Mouse (Mus musculus) activated CD4-positive, CD25-positive, alpha-beta regulatory T cell (primary cell): ENCODE results near the gene Rab3gap1. TPM values are rescaled to one million over a fixed set of nuclear protein-coding genes. Genes with fewer than 3 reads are reported as not detected.

Source experiments
- polyA plus RNA-seq, 2 experiments: library from polyadenylated mRNA; unstranded; fragments of 100-300 nt; shearing (Covaris generic); gene quantifications; one replicate each; pipeline ENCODE4 v1.2.1; 2017

Gene Rab3gap1
- 10 to 100 TPM; 37.8 to 43.5 TPM for polyA plus RNA-seq

DNA sequence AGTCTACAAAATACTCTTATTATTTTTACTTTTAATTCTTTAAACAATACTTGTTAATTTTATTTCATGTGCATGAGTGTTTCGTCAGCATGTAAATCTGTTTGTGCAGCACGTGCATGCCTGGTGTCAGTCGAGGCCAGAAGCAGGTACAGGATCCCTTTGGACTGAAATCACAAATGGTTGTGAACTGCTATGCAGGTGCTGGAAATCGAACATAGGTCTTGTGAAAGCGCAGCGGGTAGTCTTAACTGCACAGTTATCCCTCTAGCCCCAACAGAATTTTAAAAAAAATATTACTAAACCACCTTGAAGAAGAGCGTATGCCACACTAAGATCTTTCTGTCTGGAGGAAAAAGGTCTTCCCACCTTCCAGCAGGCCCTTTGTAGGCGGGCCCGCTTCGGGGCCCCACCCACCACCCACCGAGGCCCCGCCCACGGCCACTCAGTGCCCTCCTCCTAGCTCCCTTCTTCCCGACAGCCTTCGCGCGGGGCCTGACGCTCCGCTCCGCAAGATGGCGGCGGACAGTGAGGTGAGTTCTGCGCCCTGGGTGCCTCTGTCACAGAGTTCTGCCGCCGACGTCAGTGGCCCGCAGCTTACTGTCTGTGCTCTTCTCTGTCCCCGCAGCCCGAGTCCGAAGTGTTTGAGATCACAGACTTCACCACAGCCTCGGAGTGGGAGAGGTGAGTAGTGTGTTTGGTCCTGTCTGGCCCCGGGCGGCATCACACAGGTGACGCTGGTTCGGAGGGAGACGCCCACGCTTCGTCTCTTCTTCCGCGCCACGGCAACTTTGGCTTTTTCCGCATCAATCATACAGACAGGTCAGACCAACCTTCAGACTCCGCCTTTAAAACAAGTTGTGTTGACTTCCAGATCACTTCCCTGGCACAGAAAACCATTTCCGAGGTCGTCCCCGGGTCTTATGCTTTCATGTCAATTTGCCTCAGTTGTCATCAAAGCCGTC lies at the start of gene Rab3gap1:
Gene Rab3gap1 (plus strand): TSS at position 474 of the 962 bp plus-strand sequence.

DNA sequence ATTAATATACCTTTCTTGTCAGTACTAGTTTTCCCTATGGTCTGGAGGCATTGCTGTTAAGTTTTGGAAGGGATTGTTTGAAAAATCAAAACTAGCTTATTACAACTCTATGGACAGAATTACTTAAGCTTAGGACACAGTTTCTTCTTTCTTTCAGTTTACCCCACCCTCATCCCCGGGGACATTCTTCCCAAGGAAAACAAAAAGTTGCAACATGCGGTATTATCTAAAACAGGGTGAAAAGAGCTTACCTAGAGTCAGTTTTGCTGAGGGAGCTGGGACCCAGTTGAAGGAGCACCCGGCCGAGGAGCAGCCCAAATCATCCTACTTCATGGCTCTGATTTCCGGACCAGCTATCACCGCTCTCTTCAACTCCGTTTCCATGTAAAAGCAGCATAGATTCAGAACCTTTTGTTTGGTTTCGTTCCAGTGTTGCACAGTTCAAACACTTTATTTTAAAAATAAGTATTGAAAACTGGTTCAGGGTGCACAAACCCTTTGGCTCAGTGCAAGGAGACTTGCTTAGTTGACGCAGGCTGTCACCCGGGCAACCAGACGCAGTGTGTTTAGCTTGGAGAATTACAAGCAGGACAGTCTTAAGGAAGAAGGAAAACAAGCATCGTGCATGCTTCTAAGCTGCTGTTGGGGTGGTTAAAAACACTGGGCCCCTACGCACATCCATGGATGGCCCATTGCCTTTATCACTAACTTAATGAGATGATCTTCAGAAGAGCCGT lies 13.9 kb upstream of the Rab3gap1 start, which contains the start of gene Map3k19:
Gene Map3k19 (minus strand): TSS at position 546 of the 737 bp plus-strand sequence.

Other genes starting within 250 kb of the Rab3gap1 start
- 1 to 10 TPM; 1.5 to 3.3 TPM for gene Tmem163, start 189.2 kb upstream of the Rab3gap1 start, polyA plus RNA-seq
- under 1 TPM in 1 of 2 experiments, not detected in 1; 0.06 TPM for gene Acmsd, start 139.4 kb upstream of the Rab3gap1 start, polyA plus RNA-seq
- 10 to 100 TPM; 74.7 to 82.2 TPM for gene Ccnt2, start 94.6 kb upstream of the Rab3gap1 start, polyA plus RNA-seq
- gene Map3k19, start 13.7 kb upstream of the Rab3gap1 start, polyA plus RNA-seq, result under 1 TPM in 1 of 2 experiments, not detected in 1; 0.21 TPM
- gene Zranb3, start 234.3 kb downstream of the Rab3gap1 start, polyA plus RNA-seq, result 1 to 10 TPM; 1.7 to 2.0 TPM
- gene R3hdm1, start 234.5 kb downstream of the Rab3gap1 start, polyA plus RNA-seq, result 10 to 100 TPM; 65.8 to 69.5 TPM